Mouse (Mus musculus): ENCODE data around the gene Prelid3b.

- TF ChIP-seq POLR2A (IDR thresholded peaks at IDR 0.05; ENCODE audit: low read depth, low read length) (no peak), CTCF (IDR thresholded peaks at IDR 0.05; ENCODE audit: extremely low read depth, insufficient read depth, insufficient read length, insufficient replicate concordance) (no peak)
Observed at GRCm38 (mm10) chr2:174502321-174502720, 29.4 kb upstream of the Prelid3b start.
